Mouse (Mus musculus): ENCODE data around the gene Kctd2. TPM values are rescaled to one million over a fixed set of nuclear protein-coding genes. Genes with fewer than 3 reads are reported as not detected.
A peak's percentile ranks its signal among the peaks of the same experiment; 100 is the strongest.

Gene Kctd2
- polyA plus RNA-seq, 2 experiments = 26.3 to 30.5 TPM

- ATAC-seq (ENCODE audit: low FRiP score, low read depth) (no peak), DNase-seq (ENCODE audit: low spot score) (no peak)
- no peaks in the 10 kb centered on the region for H3K36me3 ChIP-seq (ENCODE audit: control insufficient read depth, insufficient read depth, low read length)
- H3K4me2 ChIP-seq (replicated peaks; ENCODE audit: low read depth, low read length, severe bottlenecking) = no peak overlapping the region
- H3K4me3 ChIP-seq (replicated peaks; ENCODE audit: low read length) = no peak overlapping the region
- no peak for TF ChIP-seq POLR2A (IDR thresholded peaks at IDR 0.05; ENCODE audit: borderline replicate concordance, extremely low read depth, insufficient read depth, insufficient read length)
- 51% methylated on average over 11 of the region's 11 CpGs for whole genome bisulfite sequencing
- no peaks in the 10 kb centered on the region for H3K27me3 ChIP-seq (ENCODE audit: control insufficient read depth, insufficient read depth, low read length)
- H3K4me1 ChIP-seq (ENCODE audit: control insufficient read depth, insufficient read depth, low read length) = no peaks in the 10 kb centered on the region
- no peak overlapping the region for H3K9ac ChIP-seq (ENCODE audit: low read depth, low read length, severe bottlenecking)
- H3K9me3 ChIP-seq (ENCODE audit: control insufficient read depth, low read length) = no peaks in the 10 kb centered on the region
- no peak overlapping the region for H3K27ac ChIP-seq (replicated peaks; ENCODE audit: low read depth, low read length)
Observed at GRCm38 (mm10) chr11:115463397-115463796, 43.5 kb downstream of the Kctd2 start.

GRCm38 (mm10) chr11:115464851-115465250, 44.9 kb downstream of the Kctd2 start:
- H3K4me1 ChIP-seq (ENCODE audit: control insufficient read depth, insufficient read depth, low read length) = no peaks in the 10 kb centered on the region
- no peak overlapping the region for H3K27ac ChIP-seq (replicated peaks; ENCODE audit: low read depth, low read length)
- no peak for TF ChIP-seq POLR2A (IDR thresholded peaks at IDR 0.05; ENCODE audit: borderline replicate concordance, extremely low read depth, insufficient read depth, insufficient read length)
- no peaks in the 10 kb centered on the region for H3K27me3 ChIP-seq (ENCODE audit: control insufficient read depth, insufficient read depth, low read length)
- no peak for ATAC-seq (ENCODE audit: low FRiP score, low read depth)
- no peak overlapping the region for H3K4me2 ChIP-seq (replicated peaks; ENCODE audit: low read depth, low read length, severe bottlenecking)
- H3K9ac ChIP-seq (ENCODE audit: low read depth, low read length, severe bottlenecking) = no peak overlapping the region
- no peaks in the 10 kb centered on the region for H3K36me3 ChIP-seq (ENCODE audit: control insufficient read depth, insufficient read depth, low read length)
- no peak for DNase-seq (ENCODE audit: low spot score)
- WGBS = 87% methylated on average over 8 of the region's 8 CpGs
- H3K4me3 ChIP-seq (replicated peaks; ENCODE audit: low read length) = no peak overlapping the region
- H3K9me3 ChIP-seq (ENCODE audit: control insufficient read depth, low read length) = no peaks in the 10 kb centered on the region

- Histone ChIP-seq H3K36me3 (ENCODE audit: control insufficient read depth, insufficient read depth, low read length) (no peaks in the 10 kb centered on the region), H3K9ac (ENCODE audit: low read depth, low read length, severe bottlenecking) (no peak overlapping the region), H3K27me3 (ENCODE audit: control insufficient read depth, insufficient read depth, low read length) (no peaks in the 10 kb centered on the region), H3K4me3 (replicated peaks; ENCODE audit: low read length) (no peak overlapping the region), H3K9me3 (ENCODE audit: control insufficient read depth, low read length) (no peaks in the 10 kb centered on the region), H3K4me2 (replicated peaks; ENCODE audit: low read depth, low read length, severe bottlenecking) (no peak overlapping the region), H3K4me1 (ENCODE audit: control insufficient read depth, insufficient read depth, low read length) (no peaks in the 10 kb centered on the region), H3K27ac (replicated peaks; ENCODE audit: low read depth, low read length) (no peak overlapping the region)
- DNase-seq (ENCODE audit: low spot score) (peak; percentile 64), ATAC-seq (ENCODE audit: low FRiP score, low read depth) (peak; percentile 70)
- no peak for TF ChIP-seq POLR2A (IDR thresholded peaks at IDR 0.05; ENCODE audit: borderline replicate concordance, extremely low read depth, insufficient read depth, insufficient read length)
- WGBS = 5% methylated on average over 4 of the region's 4 CpGs
Observed at GRCm38 (mm10) chr11:115467217-115467618, 47.3 kb downstream of the Kctd2 start.

GRCm38 (mm10) chr11:115472183-115472582, 52.3 kb downstream of the Kctd2 start:
- H3K4me1 ChIP-seq (ENCODE audit: control insufficient read depth, insufficient read depth, low read length) = peaks cover 9% of the 10 kb centered on the region; the same call in 1 of the 2 replicates
- DNase-seq (ENCODE audit: low spot score) (no peak), ATAC-seq (ENCODE audit: low FRiP score, low read depth) (no peak)
- no peaks in the 10 kb centered on the region for H3K27me3 ChIP-seq (ENCODE audit: control insufficient read depth, insufficient read depth, low read length)
- H3K9ac ChIP-seq (ENCODE audit: low read depth, low read length, severe bottlenecking) = no peak overlapping the region
- no peaks in the 10 kb centered on the region for H3K36me3 ChIP-seq (ENCODE audit: control insufficient read depth, insufficient read depth, low read length)
- no peak for TF ChIP-seq POLR2A (IDR thresholded peaks at IDR 0.05; ENCODE audit: borderline replicate concordance, extremely low read depth, insufficient read depth, insufficient read length)
- H3K4me2 ChIP-seq (replicated peaks; ENCODE audit: low read depth, low read length, severe bottlenecking) = no peak overlapping the region
- H3K4me3 ChIP-seq (replicated peaks; ENCODE audit: low read length) = no peak overlapping the region
- 87% methylated on average over 7 of the region's 7 CpGs for WGBS
- no peaks in the 10 kb centered on the region for H3K9me3 ChIP-seq (ENCODE audit: control insufficient read depth, low read length)
- no peak overlapping the region for H3K27ac ChIP-seq (replicated peaks; ENCODE audit: low read depth, low read length)

- Histone ChIP-seq H3K9ac (ENCODE audit: low read depth, low read length, severe bottlenecking) (no peak overlapping the region), H3K27ac (replicated peaks; ENCODE audit: low read depth, low read length) (peak overlapping the region; percentile 9; the same call in 1 of the 2 replicates), H3K4me3 (replicated peaks; ENCODE audit: low read length) (no peak overlapping the region), H3K9me3 (ENCODE audit: control insufficient read depth, low read length) (no peaks in the 10 kb centered on the region), H3K4me2 (replicated peaks; ENCODE audit: low read depth, low read length, severe bottlenecking) (peak overlapping the region; percentile 13), H3K36me3 (ENCODE audit: control insufficient read depth, insufficient read depth, low read length) (no peaks in the 10 kb centered on the region), H3K27me3 (ENCODE audit: control insufficient read depth, insufficient read depth, low read length) (no peaks in the 10 kb centered on the region), H3K4me1 (ENCODE audit: control insufficient read depth, insufficient read depth, low read length) (peaks cover 9% of the 10 kb centered on the region; the same call in 1 of the 2 replicates)
- WGBS = 10% methylated on average over 15 of the region's 15 CpGs
- peak; percentile 39 for ATAC-seq (ENCODE audit: low FRiP score, low read depth)
- DNase-seq (ENCODE audit: low spot score) = peak; percentile 97
- no peak for TF ChIP-seq POLR2A (IDR thresholded peaks at IDR 0.05; ENCODE audit: borderline replicate concordance, extremely low read depth, insufficient read depth, insufficient read length)
Observed at GRCm38 (mm10) chr11:115473626-115474275, 53.8 kb downstream of the Kctd2 start.

All from limb, embryonic 14.5 days (tissue).